Mouse (Mus musculus) monocyte, adult 5-6 weeks (primary cell): ENCODE results near the gene Pigr. TPM values are rescaled to one million over a fixed set of nuclear protein-coding genes. Genes with fewer than 3 reads are reported as not detected.

Experiments used
- ATAC-seq: fragments of 153-309, 156-312 bp; replicated peaks from 2 replicates; pipeline ENCODE4 v1.8.0; 2017; ENCODE audit warnings: mild to moderate bottlenecking; ENCODE audit not compliant: low TSS enrichment, insufficient number of reproducible peaks, severe bottlenecking, poor library complexity, low FRiP score
- total RNA-seq: library from RNA; stranded (forward); fragments of 200-1000, 200-491, 200-594 nt; gene quantifications from 3 replicates; pipeline ENCODE4 v1.2.3, GENCODE M21; 2017

Pigr gene
- 0.19 TPM in 1 of 3 replicates, not detected in the others for total RNA-seq

DNA sequence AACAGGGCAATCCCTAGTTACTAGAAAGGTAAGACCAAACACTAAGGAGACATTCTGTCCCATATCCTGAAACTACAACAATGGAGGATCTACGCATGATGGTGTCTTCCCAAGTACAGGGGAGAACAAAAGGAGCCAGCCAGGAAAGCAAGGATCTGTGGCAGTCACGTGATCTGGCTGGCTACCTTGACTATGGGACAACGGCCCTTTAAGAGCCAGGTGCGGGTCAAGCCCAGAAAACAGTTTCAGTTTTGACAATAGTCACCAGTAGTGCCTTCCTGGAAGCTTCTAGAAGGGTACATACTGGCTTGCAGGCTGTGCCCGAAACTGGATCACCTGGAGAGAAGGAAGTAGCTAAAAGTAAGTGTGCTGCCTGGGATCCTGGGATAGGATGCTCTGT lies at the start of gene Pigr:
Gene Pigr, plus strand, starts transcription at position 237 of the 400 bp plus-strand sequence.
- no peak for ATAC-seq

DNA sequence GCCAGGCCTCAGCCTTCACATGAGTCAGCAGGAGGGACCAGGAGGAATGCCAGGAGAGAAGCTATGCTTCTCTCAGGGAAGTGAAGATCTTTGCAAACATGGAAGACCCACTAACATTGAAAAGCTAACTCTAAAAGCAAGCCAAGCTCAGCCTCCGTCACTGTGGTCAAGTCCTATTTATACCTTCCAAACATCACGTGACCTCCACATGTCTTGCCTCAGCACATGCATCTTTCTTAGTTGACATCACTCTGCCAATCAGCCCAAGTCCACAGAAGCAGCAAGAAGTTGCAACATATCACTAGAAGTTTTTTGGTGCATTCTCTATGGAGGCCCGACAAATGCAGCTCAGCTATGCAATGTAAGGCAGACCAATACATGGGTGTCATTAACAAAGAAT lies 46.6 kb upstream of the Pigr start:
- ATAC-seq: no peak

DNA sequence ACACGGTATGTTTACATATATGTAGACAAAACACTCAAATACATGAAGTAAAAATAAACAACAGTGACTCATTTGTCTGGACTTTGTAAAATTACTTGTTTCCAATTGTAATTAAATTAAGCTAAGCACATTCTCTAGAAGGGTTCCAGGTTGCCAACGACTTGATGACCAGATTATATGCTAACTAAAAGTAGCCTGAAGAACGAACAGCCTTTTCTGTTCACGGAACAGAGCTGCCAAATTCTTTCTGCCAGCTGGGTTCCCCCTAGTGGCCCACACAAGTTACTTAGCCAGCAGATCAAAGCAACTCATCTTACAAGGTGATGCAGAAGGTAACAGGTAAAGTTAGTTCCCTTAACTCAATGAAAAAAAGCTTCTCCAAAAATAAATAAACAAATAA lies 42.4 kb upstream of the Pigr start:
- ATAC-seq: no peak

DNA sequence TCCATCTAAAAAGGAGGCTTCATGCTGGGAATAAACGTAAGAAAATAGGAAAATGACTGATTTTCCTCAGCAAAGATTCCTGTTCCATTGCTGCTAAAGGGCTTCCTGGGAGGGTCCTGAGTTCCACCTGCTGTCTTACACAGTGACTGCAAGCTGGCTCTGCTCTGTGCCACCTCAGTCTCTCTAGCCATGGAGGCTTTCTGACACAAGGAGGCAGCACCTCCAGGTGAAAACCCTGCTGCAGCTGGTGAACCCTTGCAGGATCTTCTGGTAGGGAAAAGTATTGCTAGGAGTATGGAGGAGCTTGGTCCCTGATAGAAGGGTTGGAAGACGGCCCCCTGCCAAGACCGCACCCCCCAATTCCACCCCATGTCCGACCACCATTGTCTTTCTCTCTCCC lies 39.5 kb upstream of the Pigr start:
- no peak for ATAC-seq

DNA sequence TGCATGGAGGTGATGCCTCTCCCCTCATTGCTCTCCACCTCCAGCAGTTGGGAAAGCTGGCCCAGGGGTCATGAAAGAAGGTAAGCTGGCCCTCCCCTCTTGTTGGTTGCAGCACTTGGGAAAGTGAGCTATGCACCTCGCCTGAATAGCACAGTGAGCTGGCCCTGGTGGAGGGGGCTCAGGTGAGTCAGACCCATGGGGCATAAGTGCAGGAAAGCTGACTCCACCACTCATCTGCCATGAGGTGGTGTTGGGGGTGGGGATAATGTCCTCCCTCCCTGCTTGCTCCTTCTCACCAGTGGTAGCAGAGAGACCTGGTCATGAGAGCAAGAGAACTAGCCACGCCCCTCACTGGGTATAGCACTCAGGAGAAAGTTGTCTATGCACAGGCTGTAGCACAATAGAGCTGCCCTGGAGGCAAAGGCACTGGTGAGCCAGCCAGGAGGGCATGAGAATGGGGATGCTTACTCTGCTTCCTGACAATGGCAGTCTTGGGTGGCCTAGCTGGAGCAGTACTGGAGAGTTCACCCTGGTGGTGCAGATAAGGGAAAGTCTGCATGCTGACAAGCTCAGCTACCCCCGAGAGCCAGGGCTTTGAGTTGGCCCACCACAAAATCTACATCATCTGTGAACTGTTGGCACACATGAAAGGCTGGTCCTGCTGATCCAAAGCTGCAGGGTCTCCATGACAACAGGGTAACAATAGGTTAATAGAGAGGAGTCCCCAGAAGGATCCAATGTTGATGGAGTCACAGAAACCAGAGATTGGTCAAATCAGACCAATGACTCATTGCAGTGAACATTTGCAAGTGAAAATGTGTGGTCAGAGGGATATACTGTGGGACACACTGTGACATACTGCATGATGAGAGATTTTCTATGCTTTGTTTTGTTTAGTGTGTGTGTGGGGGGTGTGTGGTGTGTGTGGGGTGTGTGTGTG lies 36.7 kb upstream of the Pigr start:
- no peak for ATAC-seq

- ATAC-seq: no peak
These were observed 31.2 kb upstream of the Pigr start for GRCm38 (mm10) chr1:130795331-130795730.

- ATAC-seq: no peak
These were observed 29.4 kb upstream of the Pigr start for GRCm38 (mm10) chr1:130796967-130797684.

GRCm38 (mm10) chr1:130798037-130798436 lies 28.4 kb upstream of the Pigr start:
- ATAC-seq: no peak

DNA sequence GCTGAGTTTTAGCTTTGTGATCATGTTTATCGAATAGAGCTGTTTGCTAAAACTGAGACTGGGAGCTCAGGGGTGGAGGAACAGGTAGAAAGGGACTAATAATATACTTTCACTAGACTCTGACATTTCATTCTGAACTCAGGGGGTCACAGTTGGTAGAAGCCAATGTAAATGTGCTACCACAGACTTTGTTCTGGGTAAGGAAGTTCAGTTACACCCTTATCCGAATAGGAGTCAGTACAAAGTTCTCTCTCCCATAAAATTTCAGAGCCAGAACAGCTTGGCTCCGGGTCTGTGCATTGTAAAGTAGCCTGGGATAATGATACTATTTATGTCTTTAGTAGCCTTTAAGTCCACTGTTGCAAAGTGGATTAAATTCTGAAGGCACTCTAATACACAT lies 27.9 kb upstream of the Pigr start:
- ATAC-seq: no peak

GRCm38 (mm10) chr1:130799399-130799798 lies 27.1 kb upstream of the Pigr start:
- ATAC-seq: no peak

DNA sequence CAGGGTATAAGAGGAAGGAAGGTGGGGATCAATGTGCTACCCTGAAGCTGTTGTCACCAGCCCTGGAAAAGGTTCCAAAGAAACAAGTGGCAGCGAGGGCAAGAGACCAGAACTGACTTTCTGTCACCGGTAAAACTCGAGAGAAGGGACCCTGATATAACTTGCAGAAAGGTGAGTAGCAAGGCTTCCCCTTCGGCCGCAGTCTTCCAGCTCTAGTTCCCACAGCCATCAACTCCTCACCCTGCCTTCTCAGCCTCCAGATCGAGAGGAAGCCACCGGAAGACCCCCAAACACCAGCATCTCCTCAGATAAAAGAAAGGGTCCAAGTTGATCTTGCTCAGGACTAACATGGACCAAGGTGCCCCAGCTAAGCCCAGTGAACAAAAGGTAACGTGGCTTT lies 25.9 kb upstream of the Pigr start, which contains the start of gene Fcamr:
Gene Fcamr, plus strand, starts transcription at position 301 of the 400 bp plus-strand sequence.
- no peak for ATAC-seq

DNA sequence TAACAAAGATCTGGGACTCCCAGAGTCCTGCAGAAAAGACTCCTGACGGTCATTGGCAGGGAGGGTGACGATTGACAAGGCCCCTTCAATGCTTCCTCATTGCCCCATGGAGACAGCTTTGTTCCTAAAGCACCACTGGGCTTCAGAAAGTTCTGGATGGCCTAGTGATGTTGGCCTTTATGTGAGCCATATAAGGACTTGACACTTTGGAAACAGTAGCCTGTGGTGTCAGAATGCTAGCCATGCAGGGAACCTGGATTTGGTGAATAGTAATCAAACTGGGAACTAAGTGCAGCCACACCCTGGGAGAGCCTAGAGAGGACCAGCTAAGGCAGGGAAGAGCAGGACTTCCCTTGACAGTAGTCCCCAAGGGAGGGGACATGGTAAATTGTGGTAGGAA lies 25.0 kb upstream of the Pigr start:
- no peak for ATAC-seq

DNA sequence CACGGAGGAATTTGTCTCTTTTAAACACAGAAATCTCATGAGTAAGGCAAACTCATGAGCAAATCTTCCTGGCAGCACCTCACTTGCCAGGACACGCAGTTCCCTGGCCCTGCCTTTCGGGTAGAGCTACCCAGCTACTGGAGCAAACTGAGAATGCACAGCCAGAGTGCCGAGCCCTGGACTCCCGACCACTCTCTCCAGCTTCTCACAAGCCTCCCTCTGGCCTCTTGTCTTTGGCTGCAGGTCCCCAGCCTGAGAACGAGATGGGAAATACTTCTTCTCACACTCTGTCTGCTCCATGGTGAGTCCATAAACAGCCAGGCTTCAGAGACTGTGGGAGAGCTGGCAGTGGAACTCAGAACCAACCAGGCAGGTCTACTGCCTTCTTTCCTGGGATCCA lies 23.5 kb upstream of the Pigr start:
- ATAC-seq: no peak

GRCm38 (mm10) chr1:130804279-130804678 lies 22.2 kb upstream of the Pigr start:
- ATAC-seq: no peak

DNA sequence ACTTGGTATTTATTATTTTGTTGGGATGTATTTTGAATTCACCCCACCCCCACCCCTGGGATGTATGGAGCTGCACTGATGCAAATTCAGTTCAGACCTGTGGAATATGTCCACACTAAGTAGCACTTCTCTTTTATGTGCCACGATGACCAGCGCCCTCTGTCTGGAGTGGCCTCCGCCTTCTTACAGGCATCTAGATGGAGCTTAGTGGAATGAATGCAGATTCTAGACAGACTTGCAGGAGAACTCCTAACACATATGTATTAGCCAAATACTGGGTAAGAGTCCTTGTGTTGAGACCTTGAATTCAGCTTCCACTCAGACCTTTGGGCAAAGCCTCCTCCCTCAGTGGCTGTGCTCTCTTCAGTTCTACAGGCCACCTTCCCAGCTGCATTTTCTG lies 15.6 kb upstream of the Pigr start:
- no peak for ATAC-seq

DNA sequence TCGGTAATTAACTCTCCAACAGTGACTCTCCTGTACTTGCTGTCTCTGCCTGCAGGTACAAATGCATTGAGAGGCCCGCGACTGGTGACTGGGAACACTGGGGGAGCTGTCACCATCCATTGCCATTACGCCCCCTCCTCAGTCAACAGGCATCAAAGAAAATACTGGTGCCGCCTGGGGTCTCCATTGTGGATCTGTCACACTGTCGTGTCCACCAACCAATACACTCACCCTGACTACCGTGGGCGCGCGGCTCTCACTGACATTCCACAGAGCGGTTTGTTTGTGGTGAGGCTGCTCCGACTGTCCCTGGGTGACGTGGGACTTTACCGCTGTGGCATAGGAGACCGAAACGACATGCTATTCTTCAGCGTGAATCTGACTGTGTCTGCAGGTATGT lies 15.2 kb upstream of the Pigr start:
- no peak for ATAC-seq

DNA sequence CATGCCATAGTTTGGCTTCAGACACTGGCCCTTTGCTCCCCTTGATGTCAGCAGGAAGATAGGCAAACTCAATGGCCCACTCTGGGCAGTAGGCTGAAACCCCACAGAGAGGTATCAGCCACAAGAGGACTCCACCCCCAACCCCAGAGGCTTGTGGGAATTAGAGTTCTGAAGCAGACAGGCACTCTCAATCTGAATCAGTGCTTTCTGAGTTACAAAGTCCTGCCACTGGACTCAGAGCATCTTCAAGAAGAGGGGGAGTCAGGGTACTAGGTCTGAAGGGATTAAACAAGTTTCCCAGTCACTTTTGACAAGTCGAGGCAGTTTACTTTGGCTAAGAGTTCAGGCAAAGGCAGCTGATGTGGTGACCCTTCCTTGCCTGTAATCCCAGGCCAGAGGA lies 6.7 kb upstream of the Pigr start:
- no peak for ATAC-seq

- no peak for ATAC-seq
These were observed 6.0 kb upstream of the Pigr start for GRCm38 (mm10) chr1:130820316-130821148.

DNA sequence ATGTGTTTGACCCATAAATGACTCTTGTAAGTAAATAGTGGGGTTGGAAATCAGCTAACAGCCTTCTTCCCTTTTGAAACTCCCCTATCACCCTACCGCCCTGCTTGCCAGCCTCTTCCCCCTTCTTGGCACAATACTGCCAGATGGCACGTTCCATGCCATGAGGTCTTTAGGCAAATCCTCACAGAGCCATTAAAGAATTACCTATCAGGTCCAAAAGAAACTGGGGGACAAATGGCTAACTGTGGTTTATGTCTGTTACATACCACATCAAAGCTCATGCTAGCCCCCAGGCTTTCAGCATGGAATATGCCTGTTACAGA lies 5.4 kb upstream of the Pigr start:
- no peak for ATAC-seq
